26 mouse cellular contexts compared by ENCODE assay signal in the genomic region with DNA sequence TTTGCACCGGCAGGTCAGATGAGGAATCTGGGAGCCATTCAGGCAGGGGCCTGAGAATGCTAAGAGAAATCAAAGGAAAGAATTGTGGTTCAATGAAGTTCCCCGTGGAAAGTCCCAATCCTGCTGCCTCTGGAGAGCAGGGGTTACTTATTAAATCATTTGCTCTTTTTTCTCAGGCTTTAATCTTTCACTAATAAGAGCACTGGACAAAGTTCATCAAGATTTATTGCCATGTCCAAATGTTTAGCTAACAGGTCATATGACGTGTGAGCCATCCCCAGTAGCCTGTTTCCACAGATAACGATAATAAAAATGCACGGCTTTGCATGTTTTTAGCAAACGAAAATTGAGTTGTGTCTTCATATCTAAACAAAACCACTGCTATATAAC.
DNase-seq lines count a peak whose midpoint lies in the region; ATAC-seq and TF ChIP-seq lines count a peak whose summit lies in the region.
"Had no signal": no experiment of that assay in that cellular context is flagged by ENCODE, and none has a peak within 500 bp of the region (broad histone marks: within the 10 kb centered on the region; RNA-seq: fewer than 3 reads in every experiment).

No protein-coding gene starts in this region.

- ATAC-seq in kidney, embryonic 15.5 days (replicated peaks; ENCODE audit: low FRiP score), result no peak; the same call in 1 of the 2 replicates
- peak; percentile 86 for ATAC-seq in intestine, embryonic 16.5 days
- no peak for ATAC-seq in activated CD4-positive, CD25-positive, alpha-beta regulatory T cell, adult 4 months
- ATAC-seq: forebrain, embryonic 13.5 days; lung, postnatal 0 days had no signal

- no peaks in the 10 kb centered on the region for H3K27me3 ChIP-seq in kidney, adult 2 months (replicated peaks; ENCODE audit: control insufficient read depth, insufficient read depth, low read length)
- no peaks in the 10 kb centered on the region for H3K27me3 ChIP-seq in kidney, embryonic 15.5 days
- no peaks in the 10 kb centered on the region for H3K27me3 ChIP-seq in intestine, embryonic 16.5 days (replicated peaks; ENCODE audit: control insufficient read depth, insufficient read depth, low read length)
- H3K27me3 ChIP-seq: forebrain, embryonic 13.5 days; hindbrain, embryonic 12.5 days; megakaryocyte, embryonic 14.5 days; midbrain, embryonic 12.5 days; neural tube, embryonic 12.5 days had no signal

- TF ChIP-seq POLR2A in kidney, adult 2 months (IDR thresholded peaks at IDR 0.05; ENCODE audit: low read depth, low read length), result no peak

- H3K27ac ChIP-seq in kidney, adult 2 months (ENCODE audit: insufficient read depth, low read depth, low read length), result peak overlapping the region; percentile 83
- H3K27ac ChIP-seq in kidney, embryonic 15.5 days, result no peak overlapping the region
- peak overlapping the region; percentile 83 for H3K27ac ChIP-seq in intestine, embryonic 16.5 days (ENCODE audit: low read length)
- H3K27ac ChIP-seq: forebrain, embryonic 13.5 days; hindbrain, embryonic 12.5 days; midbrain, embryonic 12.5 days; neural tube, embryonic 12.5 days had no signal

- no peaks in the 10 kb centered on the region for H3K36me3 ChIP-seq in kidney, adult 2 months (ENCODE audit: control insufficient read depth, insufficient read depth, low read length)
- no peaks in the 10 kb centered on the region for H3K36me3 ChIP-seq in kidney, embryonic 15.5 days
- H3K36me3 ChIP-seq in intestine, embryonic 16.5 days (ENCODE audit: control insufficient read depth, insufficient read depth, low read length), result no peaks in the 10 kb centered on the region
- H3K36me3 ChIP-seq: hindbrain, embryonic 12.5 days; midbrain, embryonic 12.5 days; neural tube, embryonic 12.5 days had no signal

- DNase-seq in kidney, adult 2 months, result peak; percentile 79
- DNase-seq in MN1 (ENCODE audit: low spot score), result peak; percentile 31
- DNase-seq in kidney, postnatal 10 days, result peak; percentile 5
- no peak for DNase-seq in cerebellum, adult 9-10 months
- DNase-seq in urinary bladder, postnatal 25 days (ENCODE audit: low spot score), result no peak
- DNase-seq: adrenal gland, adult 2 months; adrenal gland, postnatal 36 days; cerebellum, adult 18-20 months; cerebellum, postnatal 14 days; gastrocnemius, postnatal 14 days; heart, postnatal 36 days; liver; lung, postnatal 4 days; right cerebral cortex, adult 18-20 months; thymus, postnatal 14 days had no signal

- no peak for TF ChIP-seq CTCF in kidney, adult 2 months (conservative IDR thresholded peaks at IDR 0.05; ENCODE audit: insufficient read depth, insufficient read length, low read depth, low read length)

- H3K4me1 ChIP-seq in kidney, adult 2 months (ENCODE audit: control insufficient read depth, insufficient read depth, low read length), result peaks cover 5% of the 10 kb centered on the region; the same call in 1 of the 2 replicates
- no peaks in the 10 kb centered on the region for H3K4me1 ChIP-seq in kidney, embryonic 15.5 days
- H3K4me1 ChIP-seq in intestine, embryonic 16.5 days (ENCODE audit: control insufficient read depth, insufficient read depth, low read length), result no peaks in the 10 kb centered on the region; the same call in 1 of the 2 replicates
- H3K4me1 ChIP-seq: forebrain, embryonic 13.5 days; hindbrain, embryonic 12.5 days; megakaryocyte, embryonic 14.5 days; midbrain, embryonic 12.5 days; neural tube, embryonic 12.5 days had no signal

- no peak overlapping the region for H3K9ac ChIP-seq in kidney, embryonic 15.5 days
- no peak overlapping the region for H3K9ac ChIP-seq in intestine, embryonic 16.5 days (ENCODE audit: low read depth, low read length)
- H3K9ac ChIP-seq: forebrain, embryonic 13.5 days; hindbrain, embryonic 12.5 days; midbrain, embryonic 12.5 days; neural tube, embryonic 12.5 days had no signal

- no peaks in the 10 kb centered on the region for H3K9me3 ChIP-seq in kidney, embryonic 15.5 days (replicated peaks)
- no peaks in the 10 kb centered on the region for H3K9me3 ChIP-seq in intestine, embryonic 16.5 days (ENCODE audit: control insufficient read depth, low read length)
- H3K9me3 ChIP-seq: forebrain, embryonic 13.5 days; hindbrain, embryonic 12.5 days; megakaryocyte, embryonic 14.5 days; midbrain, embryonic 12.5 days; neural tube, embryonic 12.5 days had no signal

- WGBS in kidney, adult 2 months, result 43% methylated on average over 6 of the region's 6 CpGs
- WGBS in kidney, embryonic 15.5 days, result 58% methylated on average over 6 of the region's 6 CpGs
- WGBS in intestine, embryonic 16.5 days, result 33% methylated on average over 6 of the region's 6 CpGs

- H3K4me2 ChIP-seq in kidney, embryonic 15.5 days, result no peak overlapping the region
- no peak overlapping the region; the same call in 1 of the 2 replicates for H3K4me2 ChIP-seq in intestine, embryonic 16.5 days (ENCODE audit: low read depth, low read length)
- H3K4me2 ChIP-seq: forebrain, embryonic 13.5 days; heart, embryonic 11.5 days; hindbrain, embryonic 12.5 days; midbrain, embryonic 12.5 days; neural tube, embryonic 12.5 days had no signal

- no peak overlapping the region for H3K4me3 ChIP-seq in kidney, adult 2 months (ENCODE audit: insufficient read depth, low read depth, low read length)
- no peak overlapping the region for H3K4me3 ChIP-seq in kidney, embryonic 15.5 days (replicated peaks)
- H3K4me3 ChIP-seq in intestine, embryonic 16.5 days (ENCODE audit: low read length), result no peak overlapping the region
- H3K4me3 ChIP-seq: forebrain, embryonic 13.5 days; hindbrain, embryonic 12.5 days; megakaryocyte, embryonic 14.5 days; midbrain, embryonic 12.5 days; myocyte; neural tube, embryonic 12.5 days had no signal

Comparison
In these comparisons a context has a peak if more than half of its experiments do, and no peak if none do; other contexts are left out.
1. DNase-seq: peak in kidney, adult 2 months (single experiment), MN1 (single experiment) and kidney, postnatal 10 days (single experiment); none in cerebellum, adult 9-10 months (single experiment) and urinary bladder, postnatal 25 days (single experiment).